Mouse (Mus musculus) stomach, embryonic 15.5 days (tissue): ENCODE measurements around the gene Ngb. TPM values are rescaled to one million over a fixed set of nuclear protein-coding genes. Genes with fewer than 3 reads are reported as not detected.

Experiments used
- ATAC-seq: fragments of 200-750 bp; cut with Nextera tagmentation; 2 replicates; pipeline ENCODE4 v1.8.0; 2017; ENCODE audit warnings: low read depth, moderate number of reproducible peaks, moderate TSS enrichment; ENCODE audit not compliant: insufficient read depth, low FRiP score
- H3K27ac ChIP-seq: fragments of 300-500 bp; sonication (generic); 2 replicates; pipeline ENCODE4 v1.5.1; 2015; ENCODE audit warnings: mild to moderate bottlenecking, inconsistent platforms
- H3K27me3 ChIP-seq: fragments of 300-500 bp; sonication (generic); replicated peaks from 2 replicates; pipeline ENCODE4 v1.6.1; 2015; ENCODE audit warnings: inconsistent platforms
- H3K36me3 ChIP-seq: fragments of 300-500 bp; sonication (generic); 2 replicates; pipeline ENCODE4 v1.6.1; 2015; ENCODE audit warnings: inconsistent platforms
- H3K4me1 ChIP-seq: fragments of 300-500 bp; sonication (generic); 2 replicates; pipeline ENCODE4 v1.6.1; 2015; ENCODE audit warnings: inconsistent platforms
- H3K4me2 ChIP-seq: fragments of 300-500 bp; sonication (generic); 2 replicates; pipeline ENCODE4 v1.6.1; 2015; ENCODE audit warnings: mild to moderate bottlenecking, inconsistent platforms
- H3K4me3 ChIP-seq: fragments of 300-500 bp; sonication (generic); replicated peaks from 2 replicates; pipeline ENCODE4 v1.5.1; 2015; ENCODE audit warnings: inconsistent platforms
- H3K9ac ChIP-seq: fragments of 300-500 bp; sonication (generic); 2 replicates; pipeline ENCODE4 v1.6.1; 2015; ENCODE audit warnings: inconsistent platforms
- H3K9me3 ChIP-seq: fragments of 300-500 bp; sonication (generic); 2 replicates; pipeline ENCODE4 v1.6.1; 2016; ENCODE audit warnings: inconsistent platforms
- WGBS: fragments of 180-500 bp; shearing (Covaris S2); methylation state at CpG from one replicate; pipeline ENCODE4 v1.1.7; 2015; 5-methylcytosine and 5-hydroxymethylcytosine counted together
- polyA plus RNA-seq: library from polyadenylated mRNA; unstranded; fragments of >200 nt; fragmentation: Nextera tagmentation; extraction: Ambion mirVana; gene quantifications from 2 replicates; pipeline ENCODE4 v1.2.1, GENCODE M21; 2015

Ngb gene
- polyA plus RNA-seq, 1 experiment from 2014 or later, result 2.4 TPM

- 74% methylated on average over 4 of the region's 4 CpGs for WGBS
- H3K4me3 ChIP-seq, result no peak overlapping the region
- no peaks in the 10 kb centered on the region for H3K27me3 ChIP-seq
- no peak overlapping the region for H3K27ac ChIP-seq
- no peak overlapping the region for H3K9ac ChIP-seq
- H3K9me3 ChIP-seq, result no peaks in the 10 kb centered on the region
- H3K36me3 ChIP-seq, result no peaks in the 10 kb centered on the region
- no peak for ATAC-seq
- no peaks in the 10 kb centered on the region for H3K4me1 ChIP-seq
- no peak overlapping the region for H3K4me2 ChIP-seq
Observed at GRCm38 (mm10) chr12:87089255-87089654, 13.1 kb downstream of the Ngb start.

GRCm38 (mm10) chr12:87088331-87088730 is 14.0 kb downstream of the Ngb start:
- 43% methylated on average over 4 of the region's 4 CpGs for WGBS
- H3K4me1 ChIP-seq, result no peaks in the 10 kb centered on the region
- no peak overlapping the region for H3K9ac ChIP-seq
- no peak overlapping the region for H3K4me3 ChIP-seq
- H3K9me3 ChIP-seq, result no peaks in the 10 kb centered on the region
- H3K36me3 ChIP-seq, result no peaks in the 10 kb centered on the region
- ATAC-seq, result no peak
- H3K27me3 ChIP-seq, result no peaks in the 10 kb centered on the region
- no peak overlapping the region for H3K27ac ChIP-seq
- H3K4me2 ChIP-seq, result no peak overlapping the region

- 60% methylated on average over 7 of the region's 7 CpGs for WGBS
- Histone ChIP-seq H3K4me3 (no peak overlapping the region), H3K9ac (no peak overlapping the region), H3K4me1 (no peaks in the 10 kb centered on the region), H3K27ac (no peak overlapping the region), H3K4me2 (no peak overlapping the region), H3K9me3 (no peaks in the 10 kb centered on the region), H3K27me3 (no peaks in the 10 kb centered on the region), H3K36me3 (no peaks in the 10 kb centered on the region)
- no peak for ATAC-seq
Observed at GRCm38 (mm10) chr12:87087236-87087635, 15.1 kb downstream of the Ngb start.

GRCm38 (mm10) chr12:87082797-87083196 is 19.5 kb downstream of the Ngb start:
- no peak for ATAC-seq
- H3K4me2 ChIP-seq, result no peak overlapping the region

GRCm38 (mm10) chr12:87076610-87077009 is 25.7 kb downstream of the Ngb start:
- Histone ChIP-seq H3K27me3 (no peaks in the 10 kb centered on the region), H3K27ac (no peak overlapping the region), H3K36me3 (no peaks in the 10 kb centered on the region), H3K4me3 (no peak overlapping the region), H3K4me2 (no peak overlapping the region), H3K9ac (no peak overlapping the region), H3K9me3 (no peaks in the 10 kb centered on the region), H3K4me1 (no peaks in the 10 kb centered on the region)
- no peak for ATAC-seq
- 83% methylated on average over 2 of the region's 2 CpGs for WGBS

More at GRCm38 (mm10) chr12:87082797-87083196, 19.5 kb downstream of the Ngb start:
- H3K9me3 ChIP-seq, result no peaks in the 10 kb centered on the region
- WGBS, result 78% methylated on average over 8 of the region's 8 CpGs
- no peak overlapping the region for H3K4me3 ChIP-seq
- no peak overlapping the region for H3K27ac ChIP-seq
- H3K9ac ChIP-seq, result no peak overlapping the region
- H3K36me3 ChIP-seq, result no peaks in the 10 kb centered on the region
- H3K27me3 ChIP-seq, result no peaks in the 10 kb centered on the region
- no peaks in the 10 kb centered on the region for H3K4me1 ChIP-seq

- Histone ChIP-seq H3K9ac (no peak overlapping the region), H3K4me1 (no peaks in the 10 kb centered on the region), H3K4me2 (no peak overlapping the region), H3K27ac (no peak overlapping the region), H3K4me3 (no peak overlapping the region), H3K9me3 (no peaks in the 10 kb centered on the region), H3K36me3 (no peaks in the 10 kb centered on the region), H3K27me3 (no peaks in the 10 kb centered on the region)
- WGBS, result 69% methylated on average over 5 of the region's 5 CpGs
- ATAC-seq, result no peak
Observed at GRCm38 (mm10) chr12:87070520-87070919, 31.8 kb downstream of the Ngb start.

- H3K4me3 ChIP-seq, result no peak overlapping the region
- no peak overlapping the region for H3K9ac ChIP-seq
- H3K27ac ChIP-seq, result no peak overlapping the region
- no peak for ATAC-seq
- no peaks in the 10 kb centered on the region for H3K4me1 ChIP-seq
- H3K36me3 ChIP-seq, result no peaks in the 10 kb centered on the region
- H3K9me3 ChIP-seq, result no peaks in the 10 kb centered on the region
- WGBS, result 78% methylated on average over 5 of the region's 5 CpGs
- no peak overlapping the region for H3K4me2 ChIP-seq
- H3K27me3 ChIP-seq, result no peaks in the 10 kb centered on the region
Observed at GRCm38 (mm10) chr12:87066429-87066828, 35.9 kb downstream of the Ngb start.

- Histone ChIP-seq H3K9me3 (no peaks in the 10 kb centered on the region), H3K27me3 (no peaks in the 10 kb centered on the region), H3K4me3 (no peak overlapping the region), H3K4me1 (no peaks in the 10 kb centered on the region), H3K4me2 (no peak overlapping the region), H3K36me3 (no peaks in the 10 kb centered on the region), H3K9ac (no peak overlapping the region), H3K27ac (no peak overlapping the region)
- WGBS, result 83% methylated on average over 11 of the region's 11 CpGs
- no peak for ATAC-seq
Observed at GRCm38 (mm10) chr12:87065446-87065845, 36.9 kb downstream of the Ngb start.

GRCm38 (mm10) chr12:87057066-87057465 is 45.3 kb downstream of the Ngb start:
- Histone ChIP-seq H3K27ac (no peak overlapping the region), H3K9ac (no peak overlapping the region), H3K27me3 (no peaks in the 10 kb centered on the region; the same call in 1 of the 2 replicates), H3K4me3 (no peak overlapping the region), H3K9me3 (no peaks in the 10 kb centered on the region), H3K4me2 (no peak overlapping the region), H3K36me3 (no peaks in the 10 kb centered on the region), H3K4me1 (no peaks in the 10 kb centered on the region)
- WGBS, result 62% methylated on average over 17 of the region's 17 CpGs
- ATAC-seq, result no peak

- ATAC-seq, result no peak
- Histone ChIP-seq H3K4me3 (no peak overlapping the region), H3K4me2 (no peak overlapping the region), H3K27me3 (no peaks in the 10 kb centered on the region; the same call in 1 of the 2 replicates), H3K9ac (no peak overlapping the region), H3K36me3 (no peaks in the 10 kb centered on the region), H3K9me3 (no peaks in the 10 kb centered on the region), H3K4me1 (no peaks in the 10 kb centered on the region), H3K27ac (no peak overlapping the region)
- 70% methylated on average over 7 of the region's 7 CpGs for WGBS
Observed at GRCm38 (mm10) chr12:87054873-87055272, 47.5 kb downstream of the Ngb start.

- no peaks in the 10 kb centered on the region for H3K36me3 ChIP-seq
- no peak for ATAC-seq
- 26% methylated on average over 16 of the region's 16 CpGs for WGBS
Observed at GRCm38 (mm10) chr12:87052661-87053321, 49.5 kb downstream of the Ngb start.

GRCm38 (mm10) chr12:87047536-87047935 is 54.8 kb downstream of the Ngb start:
- H3K9me3 ChIP-seq, result no peaks in the 10 kb centered on the region
- H3K4me1 ChIP-seq, result no peaks in the 10 kb centered on the region
- no peaks in the 10 kb centered on the region for H3K36me3 ChIP-seq
- ATAC-seq, result no peak
- no peak overlapping the region for H3K4me2 ChIP-seq
- H3K27ac ChIP-seq, result no peak overlapping the region
- H3K9ac ChIP-seq, result no peak overlapping the region
- H3K4me3 ChIP-seq, result no peak overlapping the region
- no peaks in the 10 kb centered on the region; the same call in 1 of the 2 replicates for H3K27me3 ChIP-seq
- WGBS, result 55% methylated on average over 3 of the region's 3 CpGs

More at GRCm38 (mm10) chr12:87052661-87053321, 49.5 kb downstream of the Ngb start:
- H3K4me2 ChIP-seq, result no peak overlapping the region
- H3K4me3 ChIP-seq, result no peak overlapping the region
- no peaks in the 10 kb centered on the region; the same call in 1 of the 2 replicates for H3K27me3 ChIP-seq
- no peak overlapping the region for H3K9ac ChIP-seq
- no peaks in the 10 kb centered on the region for H3K4me1 ChIP-seq
- H3K27ac ChIP-seq, result no peak overlapping the region
- H3K9me3 ChIP-seq, result no peaks in the 10 kb centered on the region
